Mouse (Mus musculus) right cerebral cortex, adult 2 months (tissue): ENCODE results near the gene Sirpb1a.
"Not testable (repeated sequence)": the region's sequence is repeated elsewhere in the genome, so short reads cannot be mapped to it uniquely, and the experiment has no call there.

Source experiments
- DNase-seq, 2 experiments: peaks; one replicate each; pipeline ENCODE4 v3.0.0; 2021 to 2022; ENCODE audit warnings: low spot score in 2 of 2

The Sirpb1a gene

DNA sequence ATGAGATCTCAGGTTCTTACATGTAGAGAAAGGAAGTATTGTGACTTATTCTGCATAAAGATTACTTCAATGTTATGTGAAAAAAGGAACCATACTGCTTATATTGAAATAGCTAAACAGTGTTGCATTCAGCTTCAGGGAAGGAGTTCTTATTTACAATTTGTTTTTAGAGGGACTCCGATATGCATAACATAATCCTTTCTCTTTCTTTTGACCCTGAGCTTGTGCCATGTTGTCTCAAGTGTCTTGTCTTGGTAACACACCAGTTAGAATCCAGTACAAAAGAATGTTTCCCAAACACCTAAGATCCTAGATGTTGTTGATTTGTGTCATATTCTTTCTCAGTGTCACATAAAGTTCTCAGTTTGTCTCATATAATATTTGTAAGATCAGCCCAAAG lies at the start of gene Sirpb1a:
TSS of gene Sirpb1a (minus strand) at position 74 of the 400 bp plus-strand sequence.
- not testable (repeated sequence) for DNase-seq

- not testable (repeated sequence) for DNase-seq
Measured at GRCm38 (mm10) chr3:15474831-15475230, 48.5 kb upstream of the Sirpb1a start.

- DNase-seq: not testable (repeated sequence)
Measured at GRCm38 (mm10) chr3:15470158-15470557, 43.8 kb upstream of the Sirpb1a start.

DNA sequence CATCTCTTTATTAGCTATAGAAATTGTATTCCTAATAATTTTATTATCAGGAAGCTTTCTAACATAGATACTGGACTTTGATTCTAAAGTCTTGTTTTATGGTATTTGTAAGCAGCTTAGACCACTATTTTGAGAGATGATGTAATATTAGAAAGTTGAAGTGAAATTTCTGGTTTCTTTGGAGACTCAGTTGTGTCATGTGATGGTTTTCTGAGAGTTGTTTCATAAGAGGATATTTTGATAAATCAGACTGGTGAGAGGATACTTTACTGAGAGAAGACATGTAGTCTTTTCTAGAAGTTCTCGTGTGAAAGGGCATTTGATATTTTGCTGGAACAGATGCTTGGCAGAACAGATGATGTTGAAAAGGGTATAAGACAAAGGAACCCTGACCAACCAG lies 17.6 kb upstream of the Sirpb1a start:
- not testable (repeated sequence) for DNase-seq

GRCm38 (mm10) chr3:15439844-15440243 lies 13.5 kb upstream of the Sirpb1a start:
- not testable (repeated sequence) for DNase-seq

GRCm38 (mm10) chr3:15427917-15428316 lies 1.6 kb upstream of the Sirpb1a start:
- DNase-seq: no peak

GRCm38 (mm10) chr3:15355690-15356089 lies 70.6 kb downstream of the Sirpb1a start:
- DNase-seq: not testable (repeated sequence)

- DNase-seq: not testable (repeated sequence)
Measured at GRCm38 (mm10) chr3:15350318-15350717, 76.0 kb downstream of the Sirpb1a start.

GRCm38 (mm10) chr3:15345606-15346005 lies 80.7 kb downstream of the Sirpb1a start:
- DNase-seq: not testable (repeated sequence)

- no peak for DNase-seq
Measured at GRCm38 (mm10) chr3:15340287-15340686, 86.0 kb downstream of the Sirpb1a start.

GRCm38 (mm10) chr3:15334182-15334581 lies 92.1 kb downstream of the Sirpb1a start:
- no peak for DNase-seq

- no peak for DNase-seq
Measured at GRCm38 (mm10) chr3:15332063-15332462, 94.3 kb downstream of the Sirpb1a start, which contains the start of gene Gm9733. TSS of gene Gm9733 (minus strand) at chr3:15332302.

DNA sequence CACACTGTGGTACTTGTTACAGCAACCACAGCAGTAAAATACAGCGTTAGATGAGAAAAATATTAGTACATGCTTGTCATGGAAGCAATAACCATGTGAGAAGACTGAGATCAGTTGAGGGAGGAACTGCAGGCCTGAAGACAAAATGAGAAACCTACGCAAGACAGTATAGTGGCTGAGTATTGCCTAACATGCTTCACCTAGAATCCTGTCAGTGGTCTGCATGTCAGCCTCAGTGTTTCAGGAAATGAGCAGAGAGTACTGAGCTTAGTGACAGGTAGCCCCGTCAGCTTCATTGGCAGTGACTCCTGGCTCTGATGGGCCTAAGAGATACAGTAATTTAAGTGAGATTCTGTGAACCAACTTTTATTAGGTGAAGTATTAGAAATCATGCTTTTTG lies 94.8 kb downstream of the Sirpb1a start:
- DNase-seq: no peak

DNA sequence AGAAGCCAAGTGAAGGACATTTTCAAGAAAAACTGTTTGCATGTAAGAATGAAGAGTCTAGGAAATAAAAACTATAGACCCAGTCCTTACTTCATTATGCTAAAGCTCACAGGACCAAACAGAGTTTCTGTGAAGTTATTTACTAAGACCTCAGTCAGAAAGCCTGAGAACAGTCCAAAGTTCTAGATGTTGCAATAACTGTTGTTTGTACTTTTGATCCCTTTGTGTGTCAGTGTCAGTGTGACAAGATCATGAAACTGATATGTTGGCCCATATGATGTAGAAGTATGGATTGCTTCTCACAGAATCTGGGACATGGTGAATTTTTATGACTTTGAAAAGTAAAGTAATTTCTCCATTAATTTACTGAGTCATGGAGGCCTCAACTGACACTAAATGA lies 96.8 kb downstream of the Sirpb1a start:
- no peak for DNase-seq
